Mouse (Mus musculus): ENCODE results near the gene Srp9.

Srp9 gene

DNA sequence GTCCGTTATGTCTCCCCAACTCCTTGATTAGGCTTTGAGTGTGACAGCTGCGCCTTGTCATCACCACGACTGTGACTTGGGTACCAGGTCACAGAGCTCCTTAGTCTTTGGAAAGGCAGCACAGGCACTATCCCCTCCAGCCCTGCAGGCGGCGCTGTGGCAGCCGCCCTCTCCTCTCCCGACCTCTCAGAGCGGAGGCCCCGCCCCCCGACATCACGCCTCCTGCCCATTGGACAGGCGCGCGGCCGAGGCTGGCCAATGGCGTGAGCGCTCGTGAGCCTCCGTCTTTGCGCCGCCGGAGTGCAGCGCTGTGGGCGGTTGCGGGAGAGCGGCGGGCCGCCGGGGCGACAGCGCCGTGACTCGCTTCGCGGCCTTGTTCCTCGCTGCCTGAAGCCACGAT is at the start of gene Srp9:
TSS of gene Srp9 (plus strand) at position 232 of the 400 bp plus-strand sequence.
- DNase-seq: peak; percentile 98

DNA sequence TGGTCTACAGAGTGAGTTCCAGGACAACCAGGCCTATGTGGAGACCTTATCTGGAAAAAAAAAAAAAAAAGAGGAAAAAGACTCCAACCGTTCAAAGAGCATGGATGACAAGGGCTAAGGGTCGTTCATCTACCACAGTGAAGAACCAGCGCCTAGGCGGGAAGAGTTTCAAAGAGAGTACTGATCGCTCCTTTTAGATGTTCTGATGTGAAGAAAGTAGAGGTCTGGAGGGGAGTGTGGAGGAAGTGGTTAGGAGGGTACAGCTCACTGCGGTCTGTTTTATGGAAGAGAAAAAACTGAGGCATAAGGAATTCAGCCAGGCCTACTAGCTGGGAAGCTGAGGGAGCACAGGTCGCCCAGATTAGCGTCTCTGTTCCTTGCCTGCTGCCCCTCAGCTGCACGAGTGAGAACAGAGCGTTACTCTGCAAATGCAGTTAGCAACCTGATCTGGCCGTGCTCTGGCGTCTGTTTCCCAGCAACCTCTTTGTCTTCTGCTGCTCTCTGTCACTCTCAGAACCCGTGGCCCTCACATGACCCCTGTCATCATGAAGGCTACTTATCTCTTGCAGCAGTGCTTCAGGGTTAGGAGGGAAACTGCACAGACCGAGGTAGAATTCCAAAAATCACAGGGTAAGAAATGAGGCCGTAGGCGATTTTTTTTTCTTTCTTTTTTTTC is 42.7 kb upstream of the Srp9 start:
- DNase-seq: no peak

- no peak for DNase-seq
Measured at GRCm38 (mm10) chr1:182083459-182083858, 41.1 kb upstream of the Srp9 start.

DNA sequence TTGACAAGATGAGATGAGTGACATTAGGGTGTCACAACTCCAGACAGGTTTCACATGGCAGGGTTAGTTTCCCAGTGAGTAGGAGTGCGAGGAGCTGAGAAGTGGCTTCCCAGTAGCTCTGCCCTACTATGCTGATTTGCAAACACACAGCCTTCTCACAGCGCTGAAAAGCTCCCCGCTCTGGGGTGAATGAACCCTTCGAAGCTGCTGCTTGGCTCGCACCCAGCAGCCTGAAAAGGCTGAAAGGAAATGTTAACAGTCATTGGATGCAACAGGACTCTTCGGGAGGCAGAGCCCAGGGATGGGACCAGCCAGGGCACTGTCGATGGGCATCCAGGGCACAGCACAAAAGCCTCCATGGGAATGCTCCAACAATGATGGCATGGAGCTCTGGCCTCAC is 37.8 kb upstream of the Srp9 start:
- peak; percentile 42 for DNase-seq

GRCm38 (mm10) chr1:182087351-182087750 is 37.2 kb upstream of the Srp9 start:
- no peak for DNase-seq

DNA sequence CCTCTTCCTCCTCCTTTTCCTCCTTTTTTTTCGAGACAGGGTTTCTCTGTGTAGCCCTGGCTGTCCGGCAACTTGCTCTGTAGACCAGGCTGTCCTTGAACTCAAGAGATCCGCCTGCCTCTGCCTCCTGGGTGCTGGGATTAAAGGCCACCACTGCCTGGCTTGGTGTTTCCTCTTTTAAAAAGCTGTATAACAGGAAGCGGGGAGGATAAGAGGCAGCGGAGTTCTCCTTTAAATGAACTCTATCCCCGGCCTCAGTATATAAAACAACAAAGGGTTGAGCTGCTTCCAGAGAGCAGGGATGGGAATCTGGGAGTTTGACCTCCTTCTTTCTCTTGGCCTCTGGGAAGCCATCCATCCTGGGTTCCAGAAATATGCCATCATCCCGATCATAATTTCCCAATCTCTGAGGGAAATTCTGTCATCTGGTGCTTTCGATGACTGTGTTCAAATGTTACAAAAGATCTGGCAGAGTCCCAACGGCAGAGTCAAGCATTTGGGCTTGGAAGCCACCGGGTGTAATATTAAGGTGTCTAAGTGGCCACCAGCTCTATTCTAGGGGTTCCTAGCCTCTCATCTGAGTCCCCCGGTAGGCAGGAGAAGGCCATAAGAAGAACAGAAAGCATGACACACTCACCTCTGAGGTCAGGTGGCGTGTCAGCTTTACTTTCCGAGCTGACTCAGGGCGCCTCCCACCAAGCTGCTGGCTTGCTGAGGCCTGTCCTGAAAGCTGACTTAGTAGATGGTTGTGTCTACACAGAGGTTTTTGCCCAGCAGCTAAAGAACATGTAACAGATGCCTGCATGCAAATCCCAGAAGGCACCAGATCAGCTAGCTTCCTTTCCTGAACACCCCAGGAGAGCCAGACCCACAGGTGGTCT is 36.5 kb upstream of the Srp9 start:
- DNase-seq: no peak

- peak; percentile 45 for DNase-seq
Measured at GRCm38 (mm10) chr1:182088844-182089418, 35.6 kb upstream of the Srp9 start.

DNA sequence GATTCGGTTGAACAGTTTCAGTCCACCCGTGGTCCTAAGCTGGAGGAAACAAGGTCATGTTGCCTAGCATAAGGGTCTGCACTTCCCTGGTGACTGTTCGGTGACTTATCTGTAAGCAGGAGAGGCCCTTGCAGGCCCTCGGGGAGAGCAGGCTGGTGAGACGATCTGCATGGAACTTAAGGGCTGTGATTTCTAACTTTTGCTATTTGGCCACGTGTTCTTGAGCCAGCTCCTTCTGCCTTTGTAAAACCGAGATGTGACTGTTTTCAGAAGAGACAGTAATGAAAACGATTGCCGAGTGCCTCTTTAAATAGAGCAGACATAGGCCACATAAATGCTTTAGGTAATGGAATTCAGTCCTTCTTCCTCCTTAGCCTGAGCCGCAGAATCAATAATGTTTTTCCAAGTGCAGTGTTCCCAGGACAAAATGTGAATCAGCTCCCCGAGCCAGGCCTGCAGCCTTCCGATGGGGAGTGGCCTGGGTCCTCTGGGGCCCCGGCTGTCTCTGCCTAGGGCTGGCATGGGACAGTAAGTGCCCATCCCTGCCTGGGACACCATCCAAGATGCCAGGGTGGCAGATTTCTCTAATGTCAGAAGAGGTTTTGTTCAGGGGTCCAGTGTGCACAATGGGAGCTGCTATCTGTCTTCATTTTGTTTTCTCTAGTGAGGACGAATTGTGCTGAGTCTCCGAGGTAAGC is 34.8 kb upstream of the Srp9 start:
- no peak for DNase-seq

GRCm38 (mm10) chr1:182090298-182090677 is 34.2 kb upstream of the Srp9 start:
- no peak for DNase-seq

DNA sequence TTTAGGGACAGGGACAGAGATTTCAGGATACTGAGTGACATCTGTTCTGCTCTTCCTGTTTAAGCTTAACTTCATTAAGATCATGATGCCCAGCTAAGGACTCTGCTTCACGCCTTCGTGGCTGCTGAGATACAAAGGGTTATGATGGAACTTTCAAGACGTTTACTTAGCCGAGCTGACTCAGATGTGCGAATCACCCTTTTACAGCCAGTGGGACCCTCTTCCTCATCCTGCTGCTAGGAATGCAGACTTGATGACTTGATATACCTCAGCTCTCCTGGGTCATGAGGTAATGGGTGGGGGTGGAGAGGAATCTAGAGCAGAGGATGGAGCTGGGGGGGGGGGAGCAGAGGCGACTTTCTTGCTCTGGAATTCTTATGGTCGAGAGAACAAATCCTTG is 33.3 kb upstream of the Srp9 start:
- DNase-seq: no peak

GRCm38 (mm10) chr1:182091746-182092412 is 32.7 kb upstream of the Srp9 start:
- no peak for DNase-seq

GRCm38 (mm10) chr1:182092413-182092800 is 32.1 kb upstream of the Srp9 start:
- DNase-seq: no peak

DNA sequence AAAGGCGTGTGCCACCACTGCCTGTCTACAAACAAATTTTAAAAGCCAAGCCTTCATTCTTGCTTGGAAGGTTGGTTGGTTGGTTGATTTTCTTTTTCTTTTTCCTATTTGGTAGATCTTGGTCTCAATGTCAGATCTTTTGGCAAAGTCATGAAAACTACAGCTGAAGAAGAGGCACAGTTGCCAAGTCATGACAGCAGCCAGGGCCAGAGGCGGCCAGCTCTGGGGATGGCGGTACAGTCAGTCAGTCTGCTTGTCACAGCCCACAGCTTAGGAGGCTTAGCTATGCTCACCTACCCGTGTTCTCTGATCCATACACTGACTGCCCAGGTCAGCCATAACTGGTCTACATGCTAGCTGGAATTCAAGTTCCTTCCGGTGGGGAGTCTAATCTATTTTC is 31.1 kb upstream of the Srp9 start:
- DNase-seq: no peak

DNA sequence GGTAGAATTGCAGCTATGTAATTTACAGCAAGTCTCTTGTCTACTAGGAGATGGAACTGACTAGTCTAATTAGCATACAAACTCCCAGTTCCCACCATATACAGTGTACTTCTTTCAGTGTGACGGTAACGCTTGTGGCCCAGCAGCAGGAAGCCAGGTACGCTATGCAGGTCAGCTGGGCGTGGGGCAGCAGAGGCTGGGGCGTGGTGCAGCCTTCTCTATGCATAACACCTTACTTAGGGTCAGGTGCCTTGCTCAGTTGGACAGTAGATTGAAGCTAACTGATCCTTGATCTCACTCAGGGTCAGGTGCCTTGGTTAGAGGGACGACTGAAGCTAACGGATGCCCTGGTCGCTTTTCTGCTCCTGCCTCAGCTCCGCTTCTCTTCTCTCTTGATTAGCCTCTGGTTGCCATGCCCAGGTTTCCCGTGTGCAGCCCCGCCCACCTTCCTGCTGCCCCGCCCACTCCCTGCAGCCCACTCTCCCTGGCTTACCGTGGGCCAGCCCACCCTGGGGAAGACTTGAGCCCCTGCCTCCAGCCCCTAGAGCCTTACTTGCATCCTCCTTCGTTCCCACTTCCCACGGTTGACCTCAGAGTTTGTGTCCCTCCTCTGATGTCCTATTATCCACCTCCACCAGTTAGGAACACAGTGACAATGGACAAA is 29.9 kb upstream of the Srp9 start:
- no peak for DNase-seq

- no peak for DNase-seq
Measured at GRCm38 (mm10) chr1:182095240-182095741, 29.2 kb upstream of the Srp9 start.

GRCm38 (mm10) chr1:182096707-182097106 is 27.8 kb upstream of the Srp9 start:
- DNase-seq: no peak

DNA sequence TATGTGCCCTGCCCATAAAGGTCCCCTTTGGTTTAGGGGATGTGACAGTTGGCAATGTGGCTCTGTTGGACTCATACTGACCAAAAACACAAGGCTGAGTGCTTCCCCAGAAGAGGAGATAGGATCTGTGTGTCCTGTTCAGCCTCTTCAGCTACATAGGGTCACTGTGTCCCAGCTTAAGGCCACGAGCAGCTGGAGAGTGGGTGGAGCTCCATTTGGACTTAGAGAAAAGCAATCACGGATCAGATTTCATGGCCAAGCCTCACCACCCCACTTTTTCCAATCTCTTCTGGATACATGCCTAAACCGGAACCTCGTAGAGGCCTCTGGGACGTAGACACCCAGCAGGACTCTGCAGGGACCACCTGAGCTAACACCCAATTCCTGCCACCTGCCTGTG is 25.5 kb upstream of the Srp9 start:
- DNase-seq: no peak

DNA sequence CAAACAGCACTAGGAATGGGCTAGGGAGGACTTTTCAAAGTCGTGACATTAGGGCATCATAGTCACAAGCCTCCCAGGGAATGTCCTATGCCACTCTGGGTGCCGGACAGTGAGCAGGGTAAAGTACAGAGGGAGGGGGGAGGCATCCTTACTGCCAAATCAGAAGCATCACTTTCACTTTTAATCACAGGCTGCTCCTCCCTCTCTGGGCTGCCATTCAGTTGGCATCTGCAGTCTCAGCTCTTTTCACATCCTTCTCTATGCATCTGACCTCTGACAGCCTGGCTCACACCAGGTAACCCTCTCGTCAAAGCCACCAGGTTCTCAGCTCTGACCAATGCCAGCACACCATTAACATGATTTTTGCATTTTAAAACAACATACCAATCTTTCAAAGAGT is 24.1 kb upstream of the Srp9 start:
- no peak for DNase-seq

- DNase-seq: no peak
Measured at GRCm38 (mm10) chr1:182101468-182101867, 23.1 kb upstream of the Srp9 start.

DNA sequence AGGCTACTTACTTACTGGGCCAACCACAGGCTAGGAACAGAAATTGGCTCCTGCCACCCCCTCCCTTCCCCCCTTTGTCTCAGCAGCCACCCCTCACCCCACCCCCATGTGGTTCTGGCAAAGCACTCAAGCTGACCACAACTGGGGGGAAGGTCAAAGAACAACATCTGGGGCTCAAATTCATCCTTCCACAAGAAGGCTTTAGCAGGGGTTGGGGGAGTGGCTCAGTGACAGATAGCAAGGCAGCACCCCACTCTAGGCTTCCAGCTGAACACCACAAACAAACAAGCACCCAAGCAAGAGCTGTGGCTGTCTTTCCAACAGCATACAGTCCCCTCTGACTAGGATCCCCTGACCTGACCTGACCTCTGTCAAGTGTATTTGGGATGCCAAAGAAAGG is 21.8 kb upstream of the Srp9 start:
- DNase-seq: no peak

- DNase-seq: no peak
Measured at GRCm38 (mm10) chr1:182103436-182103835, 21.1 kb upstream of the Srp9 start.

GRCm38 (mm10) chr1:182105023-182105422 is 19.5 kb upstream of the Srp9 start:
- no peak for DNase-seq
